Mouse (Mus musculus): ENCODE data around the gene P2ry6.

P2ry6 gene

DNA sequence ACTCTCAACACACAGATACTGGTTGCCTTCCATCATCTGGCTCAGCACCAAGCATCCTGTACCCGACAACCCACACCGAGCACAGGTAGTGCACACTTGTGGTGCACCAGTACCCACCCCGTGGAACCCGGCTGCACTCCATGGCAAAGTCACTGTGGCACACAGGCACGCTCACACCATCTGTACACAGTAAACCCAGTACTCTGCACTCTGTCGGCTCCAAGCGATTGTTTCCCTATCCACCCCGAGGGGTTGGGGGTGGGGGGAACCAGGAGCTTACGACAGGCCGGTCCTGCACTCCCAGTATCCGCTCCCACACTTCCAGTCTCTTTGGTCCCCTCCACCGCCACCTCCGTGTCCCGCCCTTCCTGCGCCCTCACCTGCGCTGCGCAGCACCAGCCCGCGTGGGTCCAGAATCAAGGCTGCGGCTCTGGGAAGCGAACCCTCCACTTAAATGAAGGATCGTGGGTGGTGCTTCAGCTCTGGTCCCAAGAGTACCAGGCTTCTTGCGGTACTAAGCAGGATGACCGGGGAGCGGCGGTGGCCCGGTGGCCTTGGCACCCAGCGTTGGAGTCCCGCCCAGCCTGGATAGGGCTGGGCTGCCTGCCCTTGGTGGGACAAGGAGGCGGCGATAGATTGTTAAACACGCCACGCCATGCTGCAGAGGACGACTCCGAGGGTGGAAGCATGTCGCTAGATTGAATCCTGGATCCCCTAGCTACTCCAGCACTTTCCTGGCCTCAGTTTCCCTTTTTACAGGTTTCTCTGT is at the start of gene P2ry6:
Gene P2ry6, minus strand, starts transcription at position 515 of the 769 bp plus-strand sequence.
- DNase-seq (ENCODE audit: low spot score) = no peak

DNA sequence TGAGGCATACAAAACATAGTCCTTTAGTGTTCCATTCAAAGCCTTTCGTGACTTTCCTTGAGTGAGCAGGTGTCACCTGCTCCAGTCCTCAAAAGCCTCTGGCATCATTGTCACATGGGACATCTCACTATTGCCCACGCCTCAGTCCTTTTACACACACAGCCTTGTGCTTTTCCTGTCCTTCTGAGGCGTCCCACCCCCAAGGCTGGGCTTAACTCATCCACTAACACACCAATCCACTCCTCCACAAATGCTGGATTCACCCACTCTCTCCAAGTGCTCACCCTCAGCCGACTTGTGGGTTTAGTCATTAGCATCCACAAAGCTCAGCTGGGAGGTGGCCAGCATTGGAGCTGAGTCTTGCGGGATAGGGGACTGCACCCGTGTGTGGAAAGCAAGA is 43.0 kb upstream of the P2ry6 start:
- DNase-seq (ENCODE audit: low spot score) = no peak

DNA sequence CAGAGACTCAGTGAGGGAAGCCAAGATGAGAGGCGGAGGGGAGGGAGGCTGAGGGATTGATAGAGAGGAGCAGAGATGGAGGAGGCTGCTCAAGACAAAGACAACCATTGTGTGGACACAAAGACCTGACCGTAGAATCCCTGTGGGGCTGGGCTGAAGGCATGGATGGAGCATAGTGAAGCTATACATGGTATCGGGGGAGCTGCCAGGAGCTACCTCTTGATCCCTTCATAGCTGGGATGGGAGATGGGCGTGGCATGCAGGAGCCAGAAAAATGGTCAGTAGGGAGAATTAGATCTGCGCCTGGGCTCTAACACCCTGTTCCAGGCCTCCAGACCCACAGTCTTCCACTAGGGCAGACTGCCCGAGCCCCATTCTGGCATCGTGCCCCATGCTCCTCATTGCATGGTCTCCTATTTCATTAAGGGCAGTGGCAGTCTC is 42.6 kb upstream of the P2ry6 start:
- DNase-seq (ENCODE audit: low spot score) = no peak

DNA sequence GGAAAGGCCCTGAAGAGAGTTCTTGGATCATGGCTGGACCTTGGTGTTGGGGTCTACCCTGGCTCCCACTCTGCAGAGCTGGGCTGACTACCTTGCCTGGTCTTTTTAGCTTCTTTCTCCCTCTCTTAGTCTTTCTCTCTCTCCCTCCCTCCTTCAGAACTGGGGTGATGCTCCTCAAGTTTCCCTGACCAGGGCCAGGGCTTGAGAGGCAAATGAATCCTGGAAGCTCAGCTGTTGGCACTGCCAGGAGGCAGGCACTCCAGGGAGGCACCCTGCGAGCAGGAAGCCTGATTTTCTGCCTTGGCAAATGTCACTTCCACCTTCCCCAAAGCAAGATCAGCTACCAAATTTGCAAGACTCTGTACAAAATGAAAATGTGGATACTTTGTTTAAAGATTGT is 40.5 kb upstream of the P2ry6 start:
- no peak for DNase-seq (ENCODE audit: low spot score)

DNA sequence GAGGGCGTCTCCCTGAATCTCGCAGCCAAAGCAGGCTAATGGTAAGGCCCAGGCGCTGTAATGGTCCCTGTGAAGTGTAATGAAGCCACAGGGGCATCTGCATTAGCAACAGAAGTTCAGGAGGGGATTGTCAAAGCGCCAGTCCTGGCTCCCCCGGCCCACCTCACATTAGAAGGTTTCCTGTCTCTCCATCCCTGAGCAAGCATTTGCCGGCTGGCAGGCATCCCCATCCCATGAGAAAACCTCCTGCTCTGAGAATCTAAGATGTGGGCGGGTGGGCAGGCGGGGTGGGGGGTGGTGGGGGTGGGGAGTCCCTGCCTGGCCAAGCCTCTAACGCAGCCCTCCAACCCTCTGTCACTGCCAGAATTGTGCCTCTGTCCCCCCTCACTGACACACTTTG is 39.6 kb upstream of the P2ry6 start:
- DNase-seq (ENCODE audit: low spot score) = no peak

DNA sequence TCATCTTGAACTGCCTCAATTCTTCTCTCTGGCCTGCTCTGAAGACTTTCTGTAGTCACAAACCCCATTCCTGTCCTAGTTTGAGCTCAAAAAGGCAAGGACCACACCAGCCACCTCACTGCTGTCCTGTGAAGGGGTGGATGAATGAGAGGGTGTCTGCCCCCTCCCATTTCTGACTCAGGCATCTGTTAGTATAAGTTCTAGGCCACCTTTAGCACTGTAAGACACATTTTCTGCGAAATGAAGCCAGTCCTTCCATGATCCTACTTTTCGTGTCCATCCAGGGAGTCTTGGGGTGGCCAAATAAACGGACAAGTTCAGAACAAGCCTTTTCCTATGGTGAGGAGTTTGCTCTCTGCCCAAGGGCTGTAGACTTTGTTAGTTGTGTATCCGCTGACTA is 38.1 kb upstream of the P2ry6 start, which contains the start of gene P2ry2:
Gene P2ry2, minus strand, starts transcription at position 326 of the 400 bp plus-strand sequence.
- DNase-seq (ENCODE audit: low spot score) = no peak

DNA sequence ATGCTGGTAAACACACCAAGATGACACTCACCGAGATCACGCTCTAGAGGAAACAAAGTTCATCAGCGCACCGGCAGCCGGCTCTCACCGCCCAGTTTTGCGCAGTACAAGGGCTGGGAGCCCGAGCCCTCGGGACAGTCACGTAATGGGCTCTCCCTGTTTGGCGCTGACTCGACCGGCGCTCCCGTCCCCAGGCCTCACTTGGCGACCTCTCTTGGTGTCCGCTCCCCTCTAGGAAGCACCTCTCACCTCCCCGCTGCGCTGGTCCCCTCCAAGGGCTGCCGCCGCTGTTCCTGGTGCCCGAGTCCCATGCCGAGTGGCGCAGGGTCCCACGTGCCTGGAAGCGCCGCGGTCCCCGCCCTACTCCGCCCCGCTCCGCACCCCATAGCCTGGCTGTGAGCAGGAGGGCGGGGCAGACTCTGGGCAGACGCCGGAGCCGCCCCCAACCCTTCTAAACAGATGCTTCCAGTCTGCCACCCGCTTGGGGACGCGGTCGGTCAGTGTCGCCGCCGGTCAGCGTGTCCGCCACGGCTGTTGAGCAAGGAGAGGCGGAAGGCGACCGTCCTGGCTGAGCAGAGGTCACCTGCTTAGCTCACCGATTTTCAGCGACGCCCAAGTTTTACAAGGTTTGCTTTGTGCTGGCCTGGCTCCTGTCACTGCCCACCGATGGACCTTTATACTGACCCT is 37.4 kb upstream of the P2ry6 start:
- peak; percentile 15 for DNase-seq (ENCODE audit: low spot score)

DNA sequence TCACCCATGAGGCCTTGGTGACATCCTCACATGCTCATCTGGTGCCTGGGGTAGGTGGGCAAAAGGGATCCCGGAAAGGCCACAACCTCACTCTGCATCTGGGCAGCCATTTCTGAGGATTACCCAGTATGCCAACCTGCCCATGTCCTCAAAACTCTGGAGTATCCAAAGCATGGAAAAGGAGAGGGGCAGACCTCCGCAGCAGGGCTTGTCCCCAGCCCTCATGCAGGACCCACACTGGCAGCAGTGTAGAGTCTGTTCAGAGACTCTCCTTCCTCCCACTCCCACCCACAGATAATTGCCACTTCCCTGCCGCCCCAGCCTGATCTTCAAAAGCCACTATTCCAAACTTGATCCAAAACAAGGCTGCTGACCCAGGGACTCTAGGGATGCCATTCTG is 36.3 kb upstream of the P2ry6 start:
- DNase-seq (ENCODE audit: low spot score) = no peak

DNA sequence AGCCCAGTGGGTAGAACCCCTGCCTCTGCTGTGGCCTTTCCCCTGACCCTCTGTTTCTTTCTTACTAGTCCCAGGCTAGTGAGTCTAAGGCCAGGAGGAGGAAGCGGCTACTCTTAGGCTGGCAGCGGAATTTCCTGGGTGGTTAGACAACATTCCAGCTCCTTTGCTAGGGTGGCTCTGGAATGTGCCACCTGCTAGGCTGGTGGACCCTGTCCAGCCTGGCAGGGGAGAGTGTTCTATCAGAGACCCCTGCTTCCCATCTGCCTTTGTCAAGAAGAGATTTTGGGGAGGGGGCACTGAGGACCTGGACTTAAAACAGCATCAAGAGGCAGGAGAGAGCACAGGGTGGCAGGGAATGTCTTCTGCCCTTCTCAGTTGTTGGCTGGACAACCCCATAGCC is 31.8 kb upstream of the P2ry6 start:
- DNase-seq (ENCODE audit: low spot score) = no peak

DNA sequence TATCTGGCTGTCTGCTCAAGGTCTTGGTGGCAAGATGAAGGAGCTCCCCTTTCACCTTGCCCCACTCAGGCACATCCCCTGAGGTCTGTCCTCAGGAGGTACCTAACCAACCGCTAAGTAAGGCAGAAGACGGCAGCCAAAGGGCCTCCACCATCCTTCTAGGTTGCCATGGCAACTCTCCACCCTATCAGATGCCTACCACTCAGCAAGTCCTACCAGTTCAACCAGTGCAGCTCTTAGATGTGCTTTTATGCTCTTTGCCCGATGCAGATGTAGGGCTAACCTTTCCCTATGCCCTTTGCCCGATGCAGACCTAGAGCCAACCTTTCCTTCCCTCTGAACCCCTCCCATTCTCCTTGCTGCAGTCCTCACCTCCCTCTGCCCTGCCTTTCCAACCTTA is 30.7 kb upstream of the P2ry6 start:
- DNase-seq (ENCODE audit: low spot score) = no peak

DNA sequence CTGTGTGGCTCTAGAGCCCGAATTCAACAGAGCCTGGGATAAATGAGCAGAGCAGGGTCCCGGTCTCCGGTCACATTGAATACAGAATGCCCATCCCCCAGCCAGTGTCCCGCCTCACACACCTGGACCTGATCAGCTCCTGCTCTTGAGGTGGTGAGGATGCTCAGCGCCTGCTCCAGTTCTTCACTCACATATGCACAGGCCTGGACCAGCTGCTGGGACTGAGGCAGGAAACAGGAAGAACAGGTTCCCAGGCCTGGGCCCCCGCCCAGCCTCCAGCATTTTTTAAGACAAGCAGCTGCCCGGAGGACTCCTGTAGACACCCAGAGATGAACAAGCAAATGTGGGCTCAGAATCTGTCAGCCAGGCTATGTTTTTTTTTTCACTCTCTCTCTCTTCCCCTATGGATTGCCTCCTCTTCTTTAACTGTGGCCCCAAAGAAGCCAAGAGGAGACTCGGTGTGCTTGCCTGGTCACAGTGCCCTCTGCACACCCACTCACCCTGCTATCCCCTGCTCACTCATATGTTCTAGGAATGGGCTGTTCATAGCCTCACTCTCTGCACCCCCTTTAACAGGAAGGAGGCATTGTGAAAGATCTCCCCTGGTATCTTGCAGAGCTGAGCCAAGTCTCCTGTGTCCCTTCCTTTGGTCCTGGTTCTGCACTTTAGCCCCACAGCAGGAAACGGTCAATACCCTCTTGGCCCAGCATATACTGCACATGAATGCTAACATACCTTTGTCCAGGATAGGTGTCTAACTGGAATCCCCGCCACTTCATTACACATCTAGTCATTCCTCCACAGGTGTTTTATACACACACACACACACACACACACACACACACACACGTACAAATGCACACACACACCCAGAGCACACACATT is 29.2 kb upstream of the P2ry6 start:
- DNase-seq (ENCODE audit: low spot score) = no peak

DNA sequence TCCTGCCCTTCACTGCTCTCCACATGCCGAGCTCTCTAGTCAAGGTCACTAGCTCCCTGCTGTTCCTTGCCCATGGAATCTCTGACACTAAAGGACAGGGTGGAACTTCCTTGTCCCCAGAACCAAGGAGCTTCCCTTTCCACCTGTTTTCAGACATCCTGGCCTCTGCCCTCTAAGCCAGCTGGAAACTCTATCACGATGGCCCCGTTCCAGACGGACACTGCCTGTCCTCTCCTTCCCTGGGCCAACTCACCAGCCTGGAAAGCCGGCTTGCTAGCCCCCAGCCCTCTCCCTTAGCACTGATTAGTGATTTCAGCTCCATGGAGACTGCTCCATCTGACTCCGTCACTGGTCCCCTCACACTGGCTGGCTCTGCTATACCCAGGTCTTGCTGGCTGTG is 27.8 kb upstream of the P2ry6 start:
- DNase-seq (ENCODE audit: low spot score) = no peak

DNA sequence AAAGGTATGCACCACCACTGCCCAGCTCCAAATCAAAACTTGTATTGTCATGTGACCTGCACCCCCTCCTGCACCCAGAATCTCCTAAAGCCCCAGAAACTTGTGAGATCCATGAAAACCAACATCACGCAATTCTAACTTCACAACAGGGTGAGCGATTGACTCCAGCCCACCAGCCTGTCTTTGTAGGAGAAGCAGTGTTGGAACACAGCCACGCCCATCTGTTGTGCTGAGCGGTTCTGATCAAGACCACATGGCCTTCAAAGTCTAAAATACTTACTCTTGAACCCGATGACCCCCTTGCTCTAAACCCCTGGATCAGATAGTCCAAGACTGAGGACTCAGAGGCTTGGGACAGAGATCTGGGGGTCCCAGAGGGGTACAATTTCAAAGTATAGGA is 25.2 kb upstream of the P2ry6 start:
- no peak for DNase-seq (ENCODE audit: low spot score)

DNA sequence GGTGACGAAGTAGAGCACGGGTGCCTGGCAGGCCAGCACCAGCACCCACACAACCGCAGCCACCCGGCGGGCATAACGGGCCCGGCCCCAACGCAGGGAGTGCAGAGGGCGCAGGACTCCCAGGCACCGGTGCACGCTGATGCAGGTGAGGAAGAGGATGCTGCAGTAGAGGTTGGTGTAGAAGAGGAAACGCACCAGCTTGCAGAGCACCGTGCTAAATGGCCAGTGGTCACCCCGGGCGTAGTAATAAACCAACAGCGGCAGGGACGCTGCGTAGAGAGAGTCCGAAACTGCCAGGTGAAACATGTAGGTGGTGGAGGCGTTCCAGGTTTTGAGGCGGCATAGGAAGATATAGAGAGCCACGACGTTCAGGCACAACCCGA is 24.1 kb upstream of the P2ry6 start:
- DNase-seq (ENCODE audit: low spot score) = no peak

DNA sequence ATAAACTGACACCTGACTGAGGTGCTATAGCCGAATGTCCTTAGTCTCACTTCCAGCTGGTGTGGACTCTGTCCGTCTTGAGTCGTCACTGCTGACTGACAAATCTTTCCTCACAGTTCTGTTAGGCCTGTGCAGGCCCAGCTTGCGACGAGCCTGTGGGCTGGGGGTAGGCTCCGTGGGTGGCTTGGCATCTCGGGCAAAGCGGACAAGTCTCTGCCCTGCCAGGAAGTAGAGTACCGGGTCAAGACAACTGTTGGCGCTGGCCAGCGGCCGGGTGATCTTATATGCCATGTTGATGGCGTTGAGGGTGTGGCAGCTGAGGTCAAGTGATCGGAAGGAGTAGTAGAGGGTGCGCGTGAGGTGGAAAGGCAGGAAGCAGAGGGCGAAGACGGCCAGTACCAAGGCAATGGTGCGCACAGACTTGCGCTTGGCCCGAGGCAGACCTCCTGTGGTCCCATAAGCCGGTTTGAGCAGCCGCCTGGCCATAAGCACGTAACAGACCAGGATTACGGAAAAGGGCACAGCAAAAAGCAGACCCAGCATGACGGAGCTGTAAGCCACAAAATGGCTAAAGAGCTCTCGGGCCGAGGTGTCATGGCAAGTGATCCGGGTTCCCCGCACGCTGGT is 23.6 kb upstream of the P2ry6 start:
- no peak for DNase-seq (ENCODE audit: low spot score)

DNA sequence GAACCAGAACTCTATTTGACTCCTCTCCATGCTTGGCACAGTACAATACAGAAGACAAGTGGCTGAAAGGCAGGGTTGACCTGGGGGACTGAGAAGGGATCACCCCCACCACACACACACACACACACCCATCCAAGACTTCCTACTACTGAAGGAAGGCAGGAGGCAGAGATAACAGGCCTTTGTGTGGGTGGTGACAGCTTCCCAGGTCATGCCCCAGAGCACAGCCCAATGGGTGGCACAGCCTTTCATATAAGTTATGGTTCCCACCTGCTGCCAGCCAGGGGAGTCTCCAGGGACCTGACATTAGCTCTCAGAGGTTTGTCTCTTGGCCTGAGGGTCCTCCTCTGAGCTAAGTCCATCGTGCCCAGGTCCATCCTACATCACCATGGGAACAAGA is 22.8 kb upstream of the P2ry6 start:
- no peak for DNase-seq (ENCODE audit: low spot score)

DNA sequence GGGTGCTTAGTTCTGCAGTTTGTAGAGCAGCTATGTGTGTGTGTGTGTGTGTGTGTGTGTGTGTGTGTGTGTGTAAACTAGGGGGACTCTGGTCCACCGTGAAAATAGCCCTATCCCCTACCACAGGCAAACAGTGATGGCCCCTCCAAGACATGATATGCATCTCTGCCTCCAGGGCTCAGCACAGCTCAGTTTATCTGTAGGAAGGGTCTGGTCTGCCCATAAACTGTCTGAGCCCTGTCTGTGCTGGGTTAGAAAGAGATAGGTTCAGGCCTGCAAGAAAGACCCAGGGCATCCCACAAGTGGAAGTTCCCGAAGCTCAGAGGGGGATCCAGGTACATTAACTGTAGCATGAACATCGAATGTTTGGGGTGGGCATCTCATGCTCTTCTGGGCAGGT is 21.5 kb upstream of the P2ry6 start:
- no peak for DNase-seq (ENCODE audit: low spot score)

DNA sequence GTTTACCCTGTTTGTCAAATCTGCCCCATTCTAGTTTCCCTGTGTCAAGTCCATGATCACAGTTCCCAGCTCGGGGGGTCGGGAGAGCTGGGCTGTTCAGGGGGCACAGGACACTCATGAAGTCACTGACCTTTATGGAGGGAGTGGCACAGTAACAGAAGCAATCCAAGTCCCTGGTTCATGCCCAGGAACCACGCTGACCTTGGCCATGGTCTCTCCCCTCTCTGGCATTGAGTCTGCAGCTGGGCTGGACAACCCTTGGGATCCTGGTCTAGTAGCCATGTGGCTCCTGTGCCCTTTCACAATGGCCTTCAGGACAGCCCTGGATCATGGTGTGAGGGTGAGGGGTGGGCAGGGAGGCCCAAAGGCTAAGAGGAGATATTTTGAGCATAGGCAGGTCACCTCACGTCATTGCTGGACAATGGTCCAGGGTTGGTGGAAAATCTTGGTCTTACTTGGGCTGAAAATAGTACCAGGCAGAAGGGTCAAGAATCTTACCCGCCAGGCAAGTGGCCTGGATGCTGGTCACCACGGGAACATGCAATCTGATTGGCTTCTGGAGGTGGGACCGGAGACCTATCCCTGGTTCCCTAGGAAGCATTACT is 20.9 kb upstream of the P2ry6 start:
- no peak for DNase-seq (ENCODE audit: low spot score)

DNA sequence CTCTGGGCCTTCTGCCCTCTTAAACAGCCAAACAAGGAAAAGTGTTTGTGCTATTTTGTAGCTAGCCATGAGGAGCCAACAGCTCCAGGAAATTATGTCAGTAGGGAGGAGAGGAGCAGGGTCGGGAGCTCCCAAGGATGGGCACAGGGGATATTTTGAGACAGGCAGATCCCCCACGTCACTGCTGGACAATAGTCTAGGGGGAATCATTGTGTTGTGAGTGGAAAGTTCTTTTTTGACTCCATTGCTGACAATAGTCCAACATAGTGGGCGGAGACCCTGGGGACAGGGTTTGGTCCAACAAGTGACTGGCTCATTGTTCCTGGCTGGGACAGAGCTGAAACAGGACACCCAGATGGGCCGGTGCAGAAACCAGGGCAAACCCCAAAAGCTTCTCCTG is 18.7 kb upstream of the P2ry6 start:
- DNase-seq (ENCODE audit: low spot score) = no peak

DNA sequence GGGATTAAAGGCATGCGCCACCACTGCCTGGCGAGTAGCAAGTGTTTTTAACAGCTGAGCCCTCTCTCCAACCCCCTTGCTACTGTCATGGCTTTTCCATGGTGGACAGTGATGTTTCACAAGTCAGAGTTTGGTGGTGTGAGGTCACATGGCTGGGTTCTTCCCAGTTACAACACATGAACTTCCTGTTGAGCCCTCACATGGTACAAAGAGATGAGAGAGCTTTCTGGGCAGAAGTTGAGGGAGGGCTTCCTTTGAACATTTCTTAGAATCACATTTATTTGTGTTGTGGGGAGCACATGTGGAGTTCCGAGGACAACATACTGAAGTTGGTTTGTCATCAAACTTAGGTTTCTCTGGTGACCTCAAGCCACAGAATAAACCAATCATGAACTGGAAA is 17.5 kb upstream of the P2ry6 start:
- no peak for DNase-seq (ENCODE audit: low spot score)

DNA sequence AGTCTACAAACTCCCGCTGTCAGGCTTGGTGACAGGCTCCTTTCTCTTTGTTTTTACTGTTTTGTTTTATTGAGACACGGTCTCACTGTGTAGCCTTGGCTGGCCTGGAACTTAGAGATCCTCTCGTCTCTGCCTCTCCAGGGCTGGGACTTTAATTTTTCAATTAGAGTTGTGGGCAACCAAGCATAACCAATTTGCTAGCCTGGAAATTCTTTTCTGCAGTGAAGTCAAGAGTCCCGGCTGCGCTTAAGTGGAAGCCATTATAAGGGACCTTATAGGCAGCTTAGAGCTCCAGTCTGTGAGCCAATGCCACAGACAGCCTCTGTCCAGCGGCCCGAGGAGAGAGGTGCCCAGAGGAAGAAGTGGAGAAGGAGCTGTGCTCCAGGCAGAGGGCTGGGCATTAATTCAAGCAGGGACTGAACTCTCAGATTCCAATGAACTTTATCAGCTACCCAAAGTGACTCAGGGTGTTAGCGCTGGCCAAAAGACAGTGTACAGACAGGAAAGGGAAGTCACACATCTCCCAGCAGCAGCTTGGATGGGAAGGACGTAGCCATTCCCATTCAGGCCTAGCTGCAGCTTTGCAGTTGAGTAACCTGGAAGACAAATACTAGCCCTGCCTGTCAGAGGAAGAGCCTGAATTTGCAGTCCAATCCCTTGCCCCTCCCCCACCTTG is 16.3 kb upstream of the P2ry6 start:
- no peak for DNase-seq (ENCODE audit: low spot score)
